Mouse (Mus musculus) left cerebral cortex, postnatal 4 days (tissue): ENCODE measurements at regions not wholly inside any gene's neighbourhood (a gene's known extent, or its start where the extent isn't known, plus 50 kb on each side); places are given as distances from the start of the nearest gene placed in this dataset.

Experiments
- DNase-seq: peaks from one replicate; pipeline ENCODE4 v3.0.0-alpha.2; 2022
- intact Hi-C: fragments of 180-260 bp; cut with DNase I; formaldehyde crosslinking; loops from one replicate; pipeline ENCODE4 v1.15.1; 2025

- DNase-seq: peak; percentile 76
- intact Hi-C loops: loop anchor here (10.0 kb wide), 2 partner anchors 62 to 172 kb away; no protein-coding TSS in a partner anchor
These were observed 62.9 kb downstream of the Amer3 start for GRCm38 (mm10) chr1:34642304-34642893.

GRCm38 (mm10) chr1:34653963-34654644 lies 74.6 kb downstream of the Amer3 start:
- no peak for DNase-seq
- intact Hi-C loops: no loop called here

GRCm38 (mm10) chr1:34657481-34657880 lies 78.0 kb downstream of the Amer3 start:
- intact Hi-C loops: no loop called here
- no peak for DNase-seq

GRCm38 (mm10) chr1:34663875-34664547 lies 84.6 kb downstream of the Amer3 start:
- DNase-seq: peak; percentile 71
- intact Hi-C loops: no loop called here

- intact Hi-C loops: no loop called here
- peak; percentile 84 for DNase-seq
These were observed 85.5 kb downstream of the Amer3 start for GRCm38 (mm10) chr1:34664816-34665511.

- intact Hi-C loops: no loop called here
- DNase-seq: no peak
These were observed 86.0 kb downstream of the Amer3 start for GRCm38 (mm10) chr1:34665512-34665854.

GRCm38 (mm10) chr1:34666226-34666662 lies 86.8 kb downstream of the Amer3 start:
- peak; percentile 66 for DNase-seq
- intact Hi-C loops: no loop called here

GRCm38 (mm10) chr1:34677105-34677741 lies 97.8 kb downstream of the Amer3 start:
- no peak for DNase-seq
- intact Hi-C loops: no loop called here

- peak; percentile 59 for DNase-seq
- intact Hi-C loops: no loop called here
These were observed 98.6 kb downstream of the Amer3 start for GRCm38 (mm10) chr1:34677832-34678733.

GRCm38 (mm10) chr1:34678734-34679068 lies 99.2 kb downstream of the Amer3 start:
- intact Hi-C loops: no loop called here
- no peak for DNase-seq

- intact Hi-C loops: no loop called here
- DNase-seq: no peak
These were observed 107.1 kb downstream of the Amer3 start for GRCm38 (mm10) chr1:34686539-34686938.

GRCm38 (mm10) chr1:34696533-34696932 lies 117.1 kb downstream of the Amer3 start:
- intact Hi-C loops: no loop called here
- peak; percentile 41 for DNase-seq

GRCm38 (mm10) chr1:34700237-34701030 lies 121.0 kb downstream of the Amer3 start:
- peak; percentile 77 for DNase-seq
- intact Hi-C loops: loop anchor here (10.0 kb wide), 1 partner anchor 56 kb away; no protein-coding TSS in a partner anchor

- intact Hi-C loops: loop anchor here (10.0 kb wide), 1 partner anchor 57 kb away; no protein-coding TSS in a partner anchor
- DNase-seq: no peak
These were observed 122.0 kb downstream of the Amer3 start for GRCm38 (mm10) chr1:34701436-34701835.

GRCm38 (mm10) chr1:34709089-34709488 lies 129.6 kb downstream of the Amer3 start:
- no peak for DNase-seq
- intact Hi-C loops: loop anchor here (10.0 kb wide), 1 partner anchor 64 kb away; no protein-coding TSS in a partner anchor

- no peak for DNase-seq
- intact Hi-C loops: no loop called here
These were observed 120.2 kb downstream of the Fam168b start for GRCm38 (mm10) chr1:34722674-34723073.

GRCm38 (mm10) chr1:34732156-34732555 lies 110.7 kb downstream of the Fam168b start:
- intact Hi-C loops: no loop called here
- no peak for DNase-seq

- no peak for DNase-seq
- intact Hi-C loops: no loop called here
These were observed 109.6 kb downstream of the Fam168b start for GRCm38 (mm10) chr1:34733026-34733913.
